Mouse (Mus musculus) bone marrow, adult 2 months (tissue): ENCODE results near the gene Pml.

ENCODE experiments used
- CTCF ChIP-seq: fragments of 200-500 bp; IDR thresholded peaks from 2 replicates; pipeline ENCODE4 v1.5.1; 2011; ENCODE audit warnings: low read length, control low read depth; ENCODE audit not compliant: control insufficient read depth, insufficient read depth
- POLR2A ChIP-seq: fragments of 200-500 bp; IDR thresholded peaks from 2 replicates; pipeline ENCODE4 v1.6.1; 2011; ENCODE audit warnings: low read depth, mild to moderate bottlenecking, control low read depth, low read length, borderline replicate concordance; ENCODE audit not compliant: control insufficient read depth

DNA sequence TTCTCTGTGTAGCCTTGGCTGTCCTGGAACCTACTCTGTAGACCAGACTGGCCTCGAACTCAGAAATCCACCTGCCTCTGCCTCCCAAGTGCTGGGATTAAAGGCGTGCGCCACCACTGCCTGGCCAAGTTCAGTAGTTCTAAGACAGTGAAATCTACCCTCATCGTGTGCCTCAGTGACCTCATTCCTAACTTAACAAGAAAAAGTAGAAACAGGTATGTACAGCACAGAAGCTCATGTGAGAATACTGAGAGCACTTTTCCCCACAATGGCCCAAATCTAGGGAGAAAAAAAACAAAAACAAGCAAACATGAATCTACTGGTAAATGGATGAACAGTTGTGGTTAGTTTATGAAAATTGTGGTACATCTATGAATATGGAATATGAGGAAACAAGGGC, 28.7 kb upstream of the Pml start:
- TF ChIP-seq POLR2A = no peak
- no peak for TF ChIP-seq CTCF
